Mouse (Mus musculus): ENCODE measurements around the gene Olfr13. TPM values are rescaled to one million over a fixed set of nuclear protein-coding genes. Genes with fewer than 3 reads are reported as not detected.

The Olfr13 gene
- 0.27 TPM for polyA plus RNA-seq (2017; shearing (Covaris generic))

DNA sequence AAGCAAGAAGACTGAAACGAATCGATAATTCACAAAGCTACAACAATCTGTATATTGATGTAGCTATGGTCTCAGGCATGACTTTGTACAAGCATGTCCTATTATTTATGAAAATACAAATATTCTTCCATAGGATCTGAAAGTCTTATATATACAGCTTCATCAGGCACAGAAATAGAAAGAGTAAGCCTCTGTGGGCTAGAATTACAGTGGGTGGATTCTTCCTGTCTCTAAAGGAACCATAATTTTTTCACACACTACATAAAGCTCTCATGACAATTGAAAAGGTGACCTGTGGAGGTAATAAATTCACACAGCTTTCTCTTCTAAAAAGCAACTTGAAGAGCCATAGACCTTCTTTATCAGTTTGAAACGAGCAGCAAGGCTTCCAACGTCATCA lies at the start of gene Olfr13:
TSS of gene Olfr13 (plus strand) at position 301 of the 400 bp plus-strand sequence.

DNA sequence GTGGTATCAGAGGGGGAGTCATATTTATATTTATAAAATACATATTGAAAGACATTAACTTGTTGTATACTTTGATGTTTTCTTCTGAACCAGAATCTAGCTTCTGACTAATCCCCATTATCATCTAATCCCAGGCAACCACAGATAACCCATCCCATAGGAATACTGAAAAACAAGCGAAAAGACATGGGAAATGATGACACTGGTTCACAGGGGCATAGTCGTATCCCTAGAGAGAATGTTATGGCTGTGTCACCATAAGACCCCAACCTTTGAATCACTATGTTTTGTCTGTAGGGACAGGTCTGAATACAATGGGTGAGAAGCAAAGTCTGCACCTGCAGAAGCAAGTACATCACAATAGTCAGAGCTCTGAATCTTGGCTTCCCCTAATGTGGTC lies 25.7 kb upstream of the Olfr13 start, which contains the start of gene Olfr237-ps1:
TSS of gene Olfr237-ps1 (plus strand) at position 301 of the 400 bp plus-strand sequence.

DNA sequence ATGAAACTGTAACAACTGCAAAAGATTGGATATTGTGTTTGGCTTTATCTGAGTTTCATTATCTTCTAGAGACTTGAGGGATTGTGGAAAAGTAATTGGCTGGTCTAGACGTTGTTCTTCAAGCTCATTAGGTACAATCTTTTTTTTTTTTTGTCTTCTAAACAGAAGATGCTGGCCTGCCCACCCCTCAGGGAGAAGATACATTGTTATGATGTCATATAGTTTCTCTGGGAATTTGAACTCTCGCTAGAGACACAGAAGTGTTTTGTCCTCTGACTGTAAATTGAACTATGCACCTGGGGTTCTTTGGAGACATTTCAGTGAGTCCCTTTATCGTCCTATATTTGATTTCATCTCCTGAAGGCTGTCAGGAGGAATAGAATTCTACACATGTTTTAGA lies 9.0 kb upstream of the Olfr13 start, which contains the start of gene Olfr437:
TSS of gene Olfr437 (plus strand) at position 301 of the 400 bp plus-strand sequence.

GRCm38 (mm10) chr6:43196781-43197180 lies 24.8 kb downstream of the Olfr13 start, which contains the start of gene Olfr435:
Gene Olfr435 (plus strand): TSS chr6:43197146.

GRCm38 (mm10) chr6:43212873-43213272 lies 40.9 kb downstream of the Olfr13 start, which contains the start of gene Olfr434:
Gene Olfr434 (plus strand): TSS chr6:43213021.

Other genes with a start within 250 kb of the Olfr13 start
- not detected for gene Olfr444, start 223.1 kb upstream of the Olfr13 start, polyA plus RNA-seq (2017; shearing (Covaris generic))
- gene Olfr441, start 65.8 kb upstream of the Olfr13 start, polyA plus RNA-seq (2017; shearing (Covaris generic)) = not detected
- gene Olfr237-ps1, start 25.6 kb upstream of the Olfr13 start, polyA plus RNA-seq (2017; shearing (Covaris generic)) = not detected
- gene Olfr437, start 8.9 kb upstream of the Olfr13 start, polyA plus RNA-seq (2017; shearing (Covaris generic)) = not detected
- gene Olfr435, start 25.0 kb downstream of the Olfr13 start, polyA plus RNA-seq (2017; shearing (Covaris generic)) = not detected
- not detected for gene Olfr434, start 40.9 kb downstream of the Olfr13 start, polyA plus RNA-seq (2017; shearing (Covaris generic))
- not detected for gene Olfr47, start 59.4 kb downstream of the Olfr13 start, polyA plus RNA-seq (2017; shearing (Covaris generic))
- 0.45 TPM for gene Arhgef5, start 93.4 kb downstream of the Olfr13 start, polyA plus RNA-seq (2017; shearing (Covaris generic))
- not detected for gene Nobox, start 137.4 kb downstream of the Olfr13 start, polyA plus RNA-seq (2017; shearing (Covaris generic))